11 mouse cellular contexts compared by ENCODE assay signal in the genomic region with DNA sequence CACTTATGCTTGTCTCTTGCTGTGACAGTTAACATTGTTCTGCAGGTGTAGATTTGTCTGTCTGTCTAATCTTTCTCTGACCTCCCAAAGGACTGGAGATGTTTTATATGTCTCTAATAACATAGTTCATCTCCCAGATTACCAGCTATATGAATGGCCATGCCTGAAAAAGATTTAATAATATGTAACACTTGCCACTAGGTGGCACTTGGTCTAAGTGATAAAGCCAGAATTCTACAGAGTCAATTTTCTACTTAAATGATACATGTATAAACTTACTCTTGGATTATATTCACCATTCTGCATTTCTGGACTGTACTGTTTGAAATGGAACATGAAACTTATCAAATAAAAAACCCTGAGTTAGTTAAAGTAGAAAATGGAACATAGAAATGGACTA.
DNase-seq lines count a peak whose midpoint lies in the region; ATAC-seq lines count a peak whose summit lies in the region.
"Had no signal": no experiment of that assay in that cellular context is flagged by ENCODE, and none has a peak within 500 bp of the region (broad histone marks: within the 10 kb centered on the region; RNA-seq: fewer than 3 reads in every experiment).

No protein-coding gene starts in this region.

- no peaks in the 10 kb centered on the region for H3K27me3 ChIP-seq in embryonic facial prominence, embryonic 11.5 days (ENCODE audit: control insufficient read depth, insufficient read depth, low read length)
- no peaks in the 10 kb centered on the region for H3K27me3 ChIP-seq in embryonic facial prominence, embryonic 10.5 days (replicated peaks; ENCODE audit: low read depth, poor library complexity, severe bottlenecking)
- H3K27me3 ChIP-seq: hindbrain, embryonic 15.5 days; lung, embryonic 15.5 days had no signal

- no peak overlapping the region for H3K27ac ChIP-seq in embryonic facial prominence, embryonic 11.5 days (replicated peaks; ENCODE audit: low read depth, low read length)
- no peak overlapping the region for H3K27ac ChIP-seq in embryonic facial prominence, embryonic 10.5 days (replicated peaks)
- H3K27ac ChIP-seq: hindbrain, embryonic 15.5 days; lung, embryonic 15.5 days had no signal

- no peak overlapping the region for H3K4me3 ChIP-seq in embryonic facial prominence, embryonic 11.5 days (ENCODE audit: low read depth, low read length)
- no peak overlapping the region for H3K4me3 ChIP-seq in embryonic facial prominence, embryonic 10.5 days
- H3K4me3 ChIP-seq: erythroblast, embryonic 14.5 days; hindbrain, embryonic 15.5 days; lung, embryonic 15.5 days had no signal

- H3K9me3 ChIP-seq in embryonic facial prominence, embryonic 11.5 days (replicated peaks; ENCODE audit: control insufficient read depth, low read length), result no peaks in the 10 kb centered on the region
- H3K9me3 ChIP-seq in embryonic facial prominence, embryonic 10.5 days, result no peaks in the 10 kb centered on the region
- H3K9me3 ChIP-seq: hindbrain, embryonic 15.5 days; lung, embryonic 15.5 days had no signal

- no peak overlapping the region for H3K9ac ChIP-seq in embryonic facial prominence, embryonic 11.5 days (replicated peaks; ENCODE audit: low read length)
- H3K9ac ChIP-seq: hindbrain, embryonic 15.5 days; lung, embryonic 15.5 days had no signal

- no peaks in the 10 kb centered on the region for H3K36me3 ChIP-seq in embryonic facial prominence, embryonic 11.5 days (replicated peaks; ENCODE audit: control insufficient read depth, insufficient read depth, low read depth, low read length)
- no peaks in the 10 kb centered on the region for H3K36me3 ChIP-seq in embryonic facial prominence, embryonic 10.5 days (replicated peaks)
- H3K36me3 ChIP-seq: hindbrain, embryonic 15.5 days; lung, embryonic 15.5 days had no signal

- DNase-seq in embryonic facial prominence, embryonic 11.5 days (ENCODE audit: low spot score), result peak; percentile 45
- no peak for DNase-seq in embryonic facial prominence, embryonic 10.5 days (ENCODE audit: low spot score)
- DNase-seq in layer of hippocampus, adult 9-10 months (ENCODE audit: low spot score), result peak; percentile 37
- DNase-seq in layer of hippocampus, postnatal 36 days, result no peak
- DNase-seq in CD4-positive helper T cell, adult 2 months (ENCODE audit: low read depth, low spot score), result peak; percentile 40
- DNase-seq in induced T-regulatory cell, adult 2 months (ENCODE audit: low read depth), result peak; percentile 57
- DNase-seq in ovary, postnatal 14 days (ENCODE audit: low spot score), result no peak
- no peak for DNase-seq in thymus, adult 18-20 months

- H3K4me1 ChIP-seq in embryonic facial prominence, embryonic 11.5 days (ENCODE audit: control insufficient read depth, insufficient read depth, low read length), result no peaks in the 10 kb centered on the region
- peaks cover 10% of the 10 kb centered on the region for H3K4me1 ChIP-seq in embryonic facial prominence, embryonic 10.5 days

- no peak for ATAC-seq in embryonic facial prominence, embryonic 11.5 days (replicated peaks; ENCODE audit: insufficient number of reproducible peaks, low FRiP score, low TSS enrichment, low read depth)

- no peak overlapping the region for H3K4me2 ChIP-seq in embryonic facial prominence, embryonic 11.5 days (ENCODE audit: low read depth, low read length)
- H3K4me2 ChIP-seq: hindbrain, embryonic 15.5 days; lung, embryonic 15.5 days had no signal

Comparison
In these comparisons a context has a peak if more than half of its experiments do, and no peak if none do; other contexts are left out.
1. DNase-seq: peak in embryonic facial prominence, embryonic 11.5 days (single experiment), layer of hippocampus, adult 9-10 months (single experiment), CD4-positive helper T cell, adult 2 months (single experiment) and induced T-regulatory cell, adult 2 months (single experiment); none in embryonic facial prominence, embryonic 10.5 days (single experiment), layer of hippocampus, postnatal 36 days (0 of 2), ovary, postnatal 14 days (single experiment) and thymus, adult 18-20 months (0 of 2).